Mouse (Mus musculus) left cerebral cortex, postnatal 4 days (tissue): ENCODE results near the gene Dnaaf3. TPM values are rescaled to one million over a fixed set of nuclear protein-coding genes. Genes with fewer than 3 reads are reported as not detected.

Source experiments
- DNase-seq: peaks from one replicate; pipeline ENCODE4 v3.0.0-alpha.2; 2022
- intact Hi-C: fragments of 180-260 bp; cut with DNase I; formaldehyde crosslinking; loops from one replicate; pipeline ENCODE4 v1.15.1; 2025
- total RNA-seq, 2 experiments: library from RNA; stranded (reverse); gene quantifications; 2 replicates each; pipeline ENCODE4 v1.2.3; 2021

The Dnaaf3 gene
- total RNA-seq, 2 experiments from 2014 or later, result 0.50 to 0.77 TPM

DNA sequence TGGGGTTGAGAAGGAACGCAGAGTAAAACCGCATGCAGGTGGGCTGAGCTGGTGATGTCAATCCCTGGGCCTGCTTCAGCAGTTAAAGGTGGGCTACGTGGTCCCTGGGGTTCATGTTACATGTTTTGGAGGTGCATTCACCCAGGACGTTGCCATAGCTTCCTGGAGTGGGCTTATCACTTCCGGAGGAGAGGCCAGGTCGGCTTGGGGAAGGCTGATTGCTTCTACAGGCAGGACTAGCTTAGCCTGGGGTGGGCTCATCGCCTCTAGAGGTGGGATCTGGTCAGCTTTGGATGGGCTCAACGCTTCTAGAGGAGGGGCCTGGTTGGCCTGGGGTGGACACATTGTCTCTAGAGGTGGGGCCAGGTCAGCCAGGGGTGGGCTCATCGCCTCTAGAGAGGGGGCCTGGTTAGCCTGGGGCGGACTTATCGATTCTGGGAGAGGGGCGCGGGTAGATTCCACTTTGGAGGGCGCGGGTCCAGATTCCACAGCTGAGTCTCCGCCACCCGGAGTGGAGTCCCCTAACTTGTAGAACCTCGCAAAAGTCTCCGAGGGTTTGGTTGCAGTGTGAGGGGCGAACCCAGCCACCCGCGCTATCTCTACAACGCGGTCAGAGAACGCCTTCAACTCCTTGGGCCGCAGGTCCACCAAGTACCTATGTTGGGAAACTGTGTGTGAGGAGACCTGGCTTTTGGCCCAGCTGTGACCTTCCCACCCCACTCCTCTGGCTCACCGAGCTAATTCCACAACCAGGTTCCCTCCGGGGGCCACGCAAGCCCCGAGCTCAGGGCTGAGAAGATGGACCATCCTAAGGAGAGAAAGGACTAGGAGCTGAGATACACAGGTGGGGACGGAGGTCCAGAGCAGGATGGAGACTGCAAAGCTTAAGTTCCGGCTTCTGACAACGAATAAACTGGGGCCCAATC, 8.8 kb downstream of the Dnaaf3 start:
- DNase-seq, result no peak
- intact Hi-C loops, result no loop called here

DNA sequence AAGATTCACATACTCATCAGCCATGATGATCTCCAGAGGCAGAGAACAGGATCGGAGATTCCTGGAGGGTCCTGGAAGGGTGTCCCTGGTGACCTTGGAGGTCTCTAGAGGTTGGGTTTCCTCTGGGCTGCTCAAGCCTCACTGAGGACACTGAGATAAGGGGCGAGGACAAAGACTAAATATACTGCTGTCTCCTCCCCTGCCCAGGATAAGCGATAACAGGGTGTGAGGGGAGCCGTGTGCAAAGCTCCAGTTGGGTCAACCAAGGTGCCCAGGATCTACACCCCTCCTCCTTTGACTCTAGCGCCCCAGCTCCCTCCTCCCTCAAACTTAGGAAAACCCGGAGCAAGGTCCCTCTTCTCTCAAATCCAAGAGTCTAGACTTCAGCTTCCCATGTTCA, 10.0 kb downstream of the Dnaaf3 start:
- DNase-seq, result no peak
- intact Hi-C loops, result no loop called here

DNA sequence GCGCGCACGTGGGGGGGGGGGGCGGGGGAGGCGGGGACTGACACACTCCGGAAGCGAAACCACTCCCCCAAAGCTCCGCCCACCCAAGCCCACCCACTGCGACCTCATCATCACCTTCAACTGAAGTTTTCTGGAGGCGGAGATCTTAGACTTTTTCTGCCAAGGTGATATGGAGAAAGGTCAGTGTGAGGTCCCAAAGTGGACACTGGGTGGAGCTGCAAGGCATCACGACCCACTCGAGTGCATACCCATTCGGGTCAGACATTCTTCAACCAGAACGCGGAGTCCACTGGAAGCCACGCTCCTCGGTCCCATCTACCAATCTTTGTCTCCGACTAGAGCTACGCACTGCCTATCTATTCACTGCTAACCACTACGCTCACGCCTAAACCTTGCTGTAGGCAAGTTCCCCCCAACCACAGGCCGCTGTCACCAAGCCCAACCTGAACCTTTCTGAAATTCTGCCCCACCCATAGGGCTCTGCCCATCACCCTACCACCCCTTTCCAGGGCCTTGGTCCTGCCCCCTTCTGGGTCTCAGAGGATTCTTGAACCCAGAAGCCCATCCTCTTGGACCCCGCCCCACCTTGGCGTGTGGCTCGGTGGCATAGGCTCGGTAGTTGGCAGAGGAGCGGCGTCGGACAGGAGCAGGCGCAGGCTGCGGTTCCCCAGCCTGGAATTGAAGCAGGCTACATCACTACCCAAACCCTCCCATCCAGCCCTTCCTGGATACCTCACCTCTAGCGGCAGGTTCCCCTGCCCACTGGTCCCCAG, 10.8 kb downstream of the Dnaaf3 start:
- intact Hi-C loops, result no loop called here

DNA sequence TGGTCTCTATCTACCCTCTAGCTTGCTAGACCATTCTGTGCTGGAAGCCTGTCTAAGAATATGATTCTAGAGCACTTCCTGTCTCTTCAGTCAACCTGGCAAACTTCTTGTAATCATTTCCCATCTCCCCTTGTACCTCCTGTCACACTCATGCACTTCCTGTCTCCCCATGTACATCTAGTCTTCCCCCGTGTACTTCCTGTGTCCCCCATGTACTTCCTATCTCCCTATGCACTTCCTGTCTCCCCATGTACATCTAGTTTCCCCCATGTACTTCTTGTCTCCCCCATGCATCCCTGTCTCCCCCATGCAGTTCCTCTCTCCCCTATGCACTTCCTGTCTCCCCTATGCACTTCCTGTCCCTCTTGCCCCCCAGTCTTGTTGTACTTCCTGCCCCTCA, 13.8 kb downstream of the Dnaaf3 start:
- intact Hi-C loops, result no loop called here
- no peak for DNase-seq

More for the DNA sequence above, 10.8 kb downstream of the Dnaaf3 start:
- DNase-seq, result no peak

DNA sequence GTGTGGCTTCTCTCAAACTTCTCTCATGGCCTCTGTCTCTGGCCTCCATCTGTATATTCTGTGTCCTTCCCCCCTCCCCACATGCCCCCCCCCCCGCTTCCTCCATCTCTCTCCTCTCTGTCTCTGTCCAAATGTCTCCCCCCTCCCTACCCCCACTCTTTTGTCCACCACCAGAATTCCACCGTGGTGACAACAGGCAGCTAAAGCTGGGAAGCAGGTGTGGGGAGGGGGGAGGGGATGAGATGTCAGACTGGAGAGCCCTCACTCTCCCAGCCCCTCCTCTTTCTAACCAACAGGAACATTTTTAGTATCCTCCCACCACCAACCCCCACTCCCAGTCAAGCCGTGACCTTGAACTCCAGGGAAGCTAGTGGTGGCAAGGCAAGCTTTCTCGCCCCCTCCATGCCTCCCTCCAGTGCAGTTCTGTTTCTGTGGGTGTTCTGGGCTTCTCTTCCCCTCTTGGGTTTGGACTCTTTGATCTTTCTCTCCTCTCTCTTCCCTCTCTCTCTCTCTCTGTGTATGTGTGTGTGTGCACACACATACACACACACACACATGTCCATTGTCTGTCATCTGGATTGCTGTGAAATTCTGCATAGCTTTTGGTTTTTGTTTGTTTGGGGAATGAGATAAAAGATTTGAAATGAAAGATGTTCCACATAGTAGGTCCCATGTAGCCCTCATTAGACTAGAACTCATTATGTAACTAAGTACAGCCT, 15.8 kb downstream of the Dnaaf3 start, which contains the start of gene Tnnt1:
Tnnt1 (minus strand) TSS at position 51 of the 719 bp plus-strand sequence.
- DNase-seq, result no peak
- intact Hi-C loops, result no loop called here

DNA sequence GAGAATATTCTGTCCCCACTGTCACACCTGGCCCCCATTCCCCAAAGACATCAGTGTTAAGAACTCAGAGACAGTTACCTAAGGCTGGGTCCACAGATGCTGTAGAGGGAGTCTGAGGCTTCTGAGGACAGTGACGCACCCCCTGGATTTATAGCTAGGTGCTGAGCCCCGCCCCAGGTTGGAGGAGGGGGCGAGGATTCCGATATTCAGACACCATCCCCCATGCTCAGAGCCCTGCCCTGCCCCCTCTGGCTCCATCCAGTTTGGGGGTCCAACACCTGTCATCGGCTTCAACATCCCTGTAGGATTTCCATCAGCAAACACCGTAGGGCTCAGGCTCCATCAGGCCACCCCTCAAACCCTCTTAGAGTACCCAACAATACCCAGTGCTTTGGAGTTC, 16.4 kb downstream of the Dnaaf3 start:
- intact Hi-C loops, result no loop called here
- no peak for DNase-seq

DNA sequence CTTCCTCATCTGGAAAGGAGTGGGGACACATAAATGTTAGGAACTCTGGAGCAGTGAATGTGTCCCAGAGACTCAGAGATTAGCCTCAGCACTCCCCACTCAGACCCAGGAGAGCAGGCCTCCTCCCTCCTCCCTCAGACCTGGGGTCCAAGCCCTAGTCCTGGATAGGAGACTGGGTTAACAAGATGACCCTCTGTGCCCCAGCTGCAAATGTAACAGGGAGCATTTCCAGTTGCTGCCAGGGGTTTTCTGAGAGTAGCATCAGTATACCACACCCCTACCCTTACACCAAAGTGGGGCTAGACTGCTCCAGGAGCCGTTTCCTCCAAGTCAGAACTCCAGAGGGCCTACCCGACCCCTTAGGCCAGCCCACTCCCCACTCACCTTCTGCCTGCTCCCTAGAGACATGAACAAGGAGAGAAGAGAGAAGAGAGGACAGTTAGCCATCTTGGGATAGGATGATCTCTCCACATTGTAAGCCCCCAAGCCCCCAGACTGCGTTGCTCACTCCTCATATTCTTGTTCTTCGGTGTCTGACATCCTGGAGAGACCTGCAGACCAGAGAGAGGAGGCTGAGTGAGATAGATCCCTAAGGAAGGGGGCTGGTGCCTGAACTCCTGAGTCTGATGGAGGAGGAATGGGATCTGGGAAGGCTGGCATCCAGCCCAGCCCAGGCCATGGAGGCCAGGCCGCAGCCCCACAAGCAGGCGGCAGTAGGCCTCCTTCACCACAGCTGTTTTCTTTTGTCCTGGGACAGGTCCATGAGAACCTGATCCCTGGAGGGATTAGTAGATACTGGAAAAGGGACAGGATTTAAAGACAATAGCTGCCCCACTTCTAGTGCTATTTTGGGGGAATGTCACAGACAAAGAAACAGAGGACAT, 18.2 kb downstream of the Dnaaf3 start:
- intact Hi-C loops, result no loop called here
- DNase-seq, result no peak

DNA sequence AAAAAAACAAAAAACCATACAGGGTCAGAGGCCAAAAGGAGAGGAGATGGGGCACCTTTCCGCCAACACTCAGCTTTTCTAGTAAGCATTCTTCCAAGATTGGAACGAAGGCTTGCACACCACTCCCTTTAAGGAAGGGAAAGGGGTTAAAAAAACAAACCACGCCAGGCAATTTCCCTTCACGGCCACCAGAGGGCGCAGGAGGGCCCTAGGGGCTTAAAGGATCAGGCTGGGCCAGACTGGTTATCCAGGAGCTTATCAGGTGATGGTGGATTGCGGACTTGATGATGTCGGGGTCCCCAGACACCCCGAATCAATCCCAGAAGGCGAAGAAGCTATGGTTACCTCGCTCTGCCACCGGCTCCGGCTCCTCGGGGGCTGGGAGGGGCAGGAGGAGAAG, 19.0 kb downstream of the Dnaaf3 start:
- DNase-seq, result no peak
- intact Hi-C loops, result no loop called here

DNA sequence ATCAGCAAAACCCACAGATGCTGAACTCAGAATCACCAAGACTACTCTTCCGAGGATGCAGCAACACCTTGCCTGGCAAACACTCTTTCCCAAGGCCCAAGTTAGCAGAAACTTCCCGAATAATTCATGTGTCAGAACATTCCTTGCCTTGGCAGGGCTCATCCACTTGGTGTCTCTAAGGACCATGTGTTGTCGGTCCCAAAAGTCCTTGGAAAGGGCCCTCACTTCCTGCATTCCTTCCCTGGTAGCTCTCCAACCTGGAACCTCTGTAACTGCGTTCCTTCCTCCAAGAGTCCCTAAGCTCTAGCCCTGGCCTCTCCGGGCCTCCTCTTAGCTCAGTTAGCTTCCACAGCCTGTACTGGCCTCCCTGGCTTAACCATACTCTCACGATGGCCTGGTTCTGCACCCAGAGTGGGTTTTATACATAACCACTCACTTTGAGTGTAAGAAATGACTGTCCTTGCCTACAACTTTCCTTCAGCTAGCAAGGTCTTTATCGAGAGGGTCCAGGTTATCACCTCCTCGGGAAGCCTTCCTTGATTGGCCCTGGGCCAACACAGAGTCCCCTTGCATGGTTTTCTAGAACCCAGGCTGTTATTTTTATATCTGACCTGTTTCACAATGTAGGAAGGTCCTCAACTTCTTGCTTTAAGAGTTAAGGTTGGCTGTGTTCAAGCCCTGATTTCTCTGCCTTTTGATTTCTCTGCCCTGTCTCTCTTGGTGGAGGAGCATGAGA, 20.6 kb downstream of the Dnaaf3 start:
- intact Hi-C loops, result no loop called here
- DNase-seq, result no peak

DNA sequence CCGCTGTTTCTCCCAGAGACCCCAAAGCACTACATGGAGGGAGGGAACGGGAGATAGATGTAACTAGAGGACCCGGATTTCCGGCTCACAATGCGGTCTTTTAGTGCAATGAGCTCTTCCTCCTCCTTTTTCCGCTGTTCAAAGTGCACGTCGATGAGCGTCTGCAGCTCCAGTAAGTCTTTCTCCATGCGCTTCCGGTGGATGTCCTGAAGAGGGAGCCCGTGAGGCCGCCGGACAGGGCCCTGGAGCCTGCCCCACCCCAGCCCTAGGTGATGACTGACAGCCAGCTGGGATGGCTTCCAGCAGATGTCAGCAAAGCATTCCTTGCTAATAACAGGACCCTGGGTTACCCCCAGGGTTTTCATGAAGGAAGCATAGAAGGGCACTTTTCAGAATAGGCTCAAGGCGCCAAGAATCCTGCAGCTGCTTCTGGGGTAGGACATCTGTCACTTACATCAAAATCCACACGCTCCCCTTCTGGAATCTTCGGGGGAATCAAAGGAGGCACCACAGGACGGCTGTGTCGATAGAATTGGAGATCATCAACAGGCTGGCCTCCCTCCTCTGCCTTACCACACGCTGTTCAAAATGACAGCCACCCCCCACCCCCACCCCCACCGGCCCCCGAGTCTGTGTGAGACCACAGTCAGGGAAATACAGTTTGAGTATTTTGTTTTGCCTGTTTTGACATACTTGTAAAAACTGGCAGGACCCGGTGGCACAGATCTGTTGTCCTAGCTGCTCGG, 22.2 kb downstream of the Dnaaf3 start:
- peak; percentile 72 for DNase-seq
- intact Hi-C loops, result no loop called here

DNA sequence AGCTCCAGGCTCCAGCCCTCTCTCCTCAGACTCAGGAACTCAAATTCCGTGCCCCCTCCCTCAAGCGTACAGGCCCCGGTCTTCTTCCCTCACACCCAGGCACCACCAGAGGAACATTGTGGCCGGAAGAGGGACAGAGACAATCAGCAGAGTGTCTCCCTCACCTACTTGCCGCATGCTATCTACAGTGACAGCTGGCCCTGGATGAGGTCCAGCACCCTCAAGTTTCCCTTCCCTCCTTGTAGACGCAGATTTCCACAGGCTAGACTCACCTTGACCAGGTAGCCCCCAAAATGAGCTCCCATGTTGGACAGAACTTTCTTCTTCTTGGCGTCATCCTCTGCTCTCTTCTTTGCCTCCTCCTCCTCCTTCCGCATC, 23.5 kb downstream of the Dnaaf3 start:
- intact Hi-C loops, result no loop called here

DNA sequence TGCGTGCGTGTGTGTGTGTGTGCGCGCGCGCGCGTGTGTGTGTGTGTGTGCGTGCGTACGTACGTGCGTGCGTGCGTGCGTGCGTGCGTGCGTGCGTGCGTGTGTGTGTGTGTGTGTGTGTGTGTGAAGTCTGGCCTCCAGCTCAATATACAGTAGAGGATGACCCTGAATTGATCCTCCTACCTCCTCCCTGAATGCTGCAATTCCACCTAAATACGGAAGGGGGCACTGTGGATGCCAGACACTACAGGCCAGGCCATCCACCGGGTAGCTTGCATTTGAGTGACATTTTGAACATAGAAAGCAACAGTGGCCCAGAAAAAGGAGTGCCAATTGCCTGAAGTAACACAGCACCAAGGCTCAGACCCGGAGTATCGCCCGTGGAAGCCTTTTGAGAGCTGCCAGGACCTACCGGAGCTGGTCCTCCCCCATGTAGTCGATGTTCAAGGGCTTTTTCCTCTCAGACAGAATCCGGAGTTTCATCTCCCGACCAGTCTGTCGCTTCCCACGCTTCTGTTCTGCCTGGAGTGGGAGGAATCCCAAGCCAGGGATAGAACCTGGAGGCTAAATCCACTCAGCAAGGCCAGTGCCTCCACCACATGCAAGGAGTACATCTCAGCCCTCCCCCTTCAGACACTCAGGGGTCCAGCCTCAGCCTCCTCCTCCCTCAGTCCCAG, 24.1 kb downstream of the Dnaaf3 start:
- DNase-seq, result no peak
- intact Hi-C loops, result no loop called here

More for the DNA sequence above, 23.5 kb downstream of the Dnaaf3 start:
- no peak for DNase-seq

DNA sequence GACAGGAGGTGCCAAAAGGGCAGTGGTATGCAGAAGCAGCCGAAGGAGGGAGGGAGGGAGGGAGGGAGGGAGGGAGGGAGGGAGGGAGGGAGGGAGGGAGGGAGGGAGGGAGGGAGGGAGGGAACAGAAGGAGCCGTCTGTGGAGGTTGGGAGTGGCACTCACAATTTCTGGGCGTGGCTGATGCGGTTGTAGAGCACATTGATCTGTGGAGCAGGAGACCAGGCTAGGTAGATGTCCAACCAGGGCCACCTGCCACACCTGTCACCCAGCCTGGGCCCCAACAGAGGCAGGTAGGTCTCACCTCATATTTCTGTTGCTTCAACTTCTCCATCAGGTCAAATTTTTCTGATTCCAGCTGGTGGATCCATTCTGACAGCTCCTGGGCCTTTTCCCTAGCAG, 25.0 kb downstream of the Dnaaf3 start:
- intact Hi-C loops, result no loop called here
- DNase-seq, result no peak

DNA sequence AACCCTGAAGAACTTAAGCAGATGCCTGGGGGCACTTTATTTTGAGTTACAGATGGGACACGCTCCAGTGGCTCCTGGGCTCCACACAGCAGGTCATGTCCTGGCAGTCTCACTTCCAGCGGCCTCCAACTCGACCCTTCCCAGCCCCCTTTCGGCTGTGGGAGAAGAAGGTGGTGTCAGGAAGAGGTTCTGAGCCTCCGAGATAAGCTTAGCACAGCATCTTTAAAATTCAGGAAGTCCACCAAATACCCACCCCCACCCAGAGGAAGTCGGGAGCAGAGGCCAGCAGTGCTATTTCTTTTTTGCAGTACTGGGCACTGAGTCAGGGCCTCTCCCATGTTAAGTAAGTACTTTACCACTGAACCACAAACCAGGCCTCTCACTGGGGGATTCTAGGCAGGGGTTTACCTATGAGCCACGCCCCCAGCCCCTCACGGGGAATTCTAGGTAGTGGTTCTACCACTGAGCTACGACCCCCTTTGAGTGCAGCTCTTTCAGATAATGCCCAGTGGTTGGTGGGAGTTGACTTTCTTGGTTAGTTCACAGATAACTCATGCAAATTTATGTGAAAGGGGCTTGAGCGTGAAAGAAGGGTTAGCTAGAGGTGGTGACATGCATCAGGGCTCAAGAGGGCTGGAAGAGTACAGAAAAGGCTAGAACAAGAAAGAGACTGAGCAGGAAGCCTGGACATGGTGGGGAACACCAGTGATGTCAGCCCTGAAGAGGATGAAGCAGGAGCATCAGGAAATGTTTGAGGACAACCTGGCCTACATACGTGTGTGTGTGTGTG, 27.4 kb downstream of the Dnaaf3 start:
- no peak for DNase-seq
- intact Hi-C loops, result no loop called here

DNA sequence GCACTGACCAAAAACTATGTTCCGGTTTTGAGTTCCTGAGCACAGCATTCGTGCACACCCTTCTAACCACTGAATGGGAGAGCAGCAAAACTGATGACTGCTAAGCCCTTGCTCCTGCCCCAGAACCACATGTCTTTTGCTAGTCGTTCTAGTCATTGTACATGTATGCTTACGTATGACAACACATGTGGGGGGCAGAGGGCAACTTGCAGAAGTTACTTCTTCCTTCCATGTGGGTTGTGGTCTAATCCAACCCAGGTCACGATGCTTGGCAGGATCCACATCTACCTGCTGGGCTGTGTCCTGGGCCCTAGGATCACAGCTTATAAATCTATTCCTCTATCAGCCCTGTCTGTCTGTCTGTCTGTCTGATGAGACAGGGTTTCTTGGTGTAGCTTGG, 28.4 kb downstream of the Dnaaf3 start:
- intact Hi-C loops, result no loop called here
- DNase-seq, result no peak

DNA sequence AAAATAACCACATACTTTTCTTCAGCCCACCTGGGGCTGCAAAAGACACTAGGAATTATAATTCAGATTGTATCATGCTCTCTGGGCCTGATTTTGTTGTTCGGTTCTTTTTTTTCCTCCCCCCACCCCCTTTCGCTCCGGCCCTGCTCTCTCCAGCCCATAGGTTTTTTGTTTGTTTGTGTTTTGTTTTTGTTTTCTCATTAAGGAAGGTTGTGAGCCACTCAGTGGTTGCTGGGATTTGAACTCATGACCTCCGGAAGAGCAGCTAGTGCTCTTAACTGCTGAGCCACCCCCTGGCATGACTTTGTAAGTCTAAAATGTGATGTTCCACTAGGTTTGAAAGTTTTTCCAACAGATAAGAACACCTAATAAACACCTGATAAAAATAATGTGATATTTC, 29.2 kb downstream of the Dnaaf3 start:
- no peak for DNase-seq
- intact Hi-C loops, result no loop called here

DNA sequence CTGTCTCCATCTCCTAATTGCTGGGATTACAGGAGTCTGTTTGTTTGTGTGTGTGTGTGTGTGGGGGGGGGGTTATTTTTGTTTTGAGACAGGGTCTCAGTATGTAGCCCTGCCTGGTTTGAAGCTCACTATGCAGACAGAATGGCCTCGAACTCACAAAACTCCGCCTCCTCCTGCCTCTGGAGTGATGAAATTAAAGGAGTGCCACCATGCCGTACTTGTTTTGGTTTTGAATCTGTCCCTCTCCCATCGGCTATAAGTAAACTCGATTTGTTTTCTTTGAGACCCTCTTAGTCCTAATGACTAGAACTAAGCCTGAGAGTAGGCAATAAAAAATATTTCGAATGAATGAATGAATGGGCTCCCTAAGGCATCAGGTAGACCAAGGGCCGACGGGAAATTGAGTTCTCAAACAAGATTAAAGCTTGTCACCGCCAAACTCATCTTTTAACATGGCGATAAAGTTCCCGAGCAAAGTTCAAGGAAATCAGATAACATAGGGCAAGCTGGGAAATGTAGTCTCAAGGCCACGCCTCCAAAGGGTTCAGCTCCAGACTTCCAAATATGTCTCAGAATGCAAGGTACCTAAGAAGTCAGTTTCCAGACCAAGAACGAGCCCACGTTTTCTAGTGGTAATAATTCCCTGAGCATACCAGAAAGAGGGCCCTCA, 29.7 kb downstream of the Dnaaf3 start:
- no peak for DNase-seq
- intact Hi-C loops, result no loop called here
